Mouse (Mus musculus): ENCODE data around the gene Smc6.

Gene Smc6

DNA sequence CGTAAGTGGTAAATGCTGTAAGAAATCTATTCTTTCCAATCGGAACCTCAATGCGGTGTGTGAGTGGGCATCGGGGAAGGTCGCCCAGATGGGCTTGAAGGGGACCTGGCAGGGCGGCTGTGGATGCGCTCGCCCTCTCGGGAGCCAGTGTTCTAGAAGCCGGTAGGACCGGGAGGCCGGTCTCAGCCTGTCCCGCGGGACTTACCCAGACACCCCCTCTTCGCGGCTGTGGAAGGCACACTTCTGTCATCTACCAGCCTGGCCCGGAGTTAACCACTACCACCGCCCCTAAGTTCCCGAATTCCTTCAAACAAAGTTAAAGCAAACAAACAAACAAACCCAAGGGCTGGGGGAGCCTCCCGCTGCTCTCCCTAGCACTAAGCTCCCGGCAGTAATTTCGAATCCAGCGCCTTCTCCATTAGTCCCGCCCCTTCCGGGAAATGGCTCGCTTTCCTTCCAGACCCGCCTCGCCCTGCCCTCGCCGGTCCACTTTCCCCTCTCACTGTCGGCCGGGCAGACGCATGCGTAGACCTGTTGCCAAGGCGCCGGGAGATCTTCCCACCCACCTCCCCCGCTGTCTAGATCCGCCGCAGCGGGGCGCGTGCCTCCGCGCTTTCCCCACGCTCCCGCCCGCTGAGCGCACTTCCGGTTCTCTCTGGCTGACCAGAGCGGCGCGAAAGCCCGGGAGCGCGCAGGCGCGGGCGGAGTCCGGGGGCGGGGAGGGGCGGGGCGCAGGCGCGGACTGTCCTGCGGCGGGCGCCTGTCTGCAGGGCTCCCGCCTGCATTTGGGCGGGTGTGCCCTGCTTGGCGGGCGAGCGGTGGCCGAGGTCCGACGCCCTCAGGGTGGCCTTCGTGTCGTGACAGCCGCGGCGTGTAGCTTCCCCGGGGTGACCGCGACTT, at the start of gene Smc6, which contains the start of gene Gen1:
Gene Smc6 (plus strand): TSS at position 505 of the 900 bp plus-strand sequence.
Gene Gen1 (minus strand): TSS at position 420 of the 900 bp plus-strand sequence.
- in situ Hi-C loops (cut with MboI; ENCODE audit: unreplicated experiment in 2 of 2) = loop anchor here in 1 of 2 experiments (10.0 kb wide), 1 partner anchor 51 kb away; no protein-coding TSS in a partner anchor

- in situ Hi-C loops (cut with MboI; ENCODE audit: unreplicated experiment in 2 of 2) = loop anchor here (10.0 to 25.0 kb wide), 4 partner anchors 48 to 1721 kb away; partner anchors contain the start of genes Mycn (in 2 of the 2), Gen1 (in 1 of the 2) and Smc6 (in 1 of the 2)
Measured at GRCm38 (mm10) chr12:11216454-11216853, 49.2 kb upstream of the Smc6 start.

- in situ Hi-C loops (cut with MboI; ENCODE audit: unreplicated experiment in 2 of 2) = loop anchor here (10.0 to 25.0 kb wide), 4 partner anchors 47 to 1720 kb away; partner anchors contain the start of genes Mycn (in 2 of the 2), Gen1 (in 1 of the 2) and Smc6 (in 1 of the 2)
Measured at GRCm38 (mm10) chr12:11217726-11218250, 47.9 kb upstream of the Smc6 start.

- in situ Hi-C loops (cut with MboI; ENCODE audit: unreplicated experiment in 2 of 2) = loop anchor here (5.0 to 25.0 kb wide), 3 partner anchors 41 to 1716 kb away; partner anchors contain the start of gene Mycn (in 2 of the 2)
Measured at GRCm38 (mm10) chr12:11221524-11222330, 44.0 kb upstream of the Smc6 start.

GRCm38 (mm10) chr12:11222566-11222965, 43.1 kb upstream of the Smc6 start:
- in situ Hi-C loops (cut with MboI; ENCODE audit: unreplicated experiment in 2 of 2) = loop anchor here (5.0 to 25.0 kb wide), 3 partner anchors 40 to 1715 kb away; partner anchors contain the start of gene Mycn (in 2 of the 2)

DNA sequence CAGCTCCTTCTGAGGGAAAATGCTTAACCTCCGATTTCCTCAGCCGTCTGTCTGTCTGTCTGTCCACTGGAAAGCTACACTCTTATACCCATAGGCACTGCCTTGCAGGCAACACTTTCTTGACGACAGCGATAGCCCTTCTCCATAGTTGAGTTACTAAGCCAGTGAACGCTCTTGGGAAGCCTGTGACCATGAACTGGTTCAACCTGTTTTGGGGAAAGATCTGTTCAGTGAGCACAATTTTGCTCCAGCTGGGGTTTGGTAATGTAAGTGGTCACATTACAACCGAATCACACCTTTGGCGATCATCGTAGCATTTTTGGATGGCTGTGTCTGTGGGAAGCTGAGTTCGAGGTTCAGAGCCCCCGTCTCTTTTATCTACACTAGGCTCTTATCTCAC, 42.6 kb upstream of the Smc6 start:
- in situ Hi-C loops (cut with MboI; ENCODE audit: unreplicated experiment in 2 of 2) = loop anchor here (5.0 to 25.0 kb wide), 3 partner anchors 39 to 1714 kb away; partner anchors contain the start of gene Mycn (in 2 of the 2)

DNA sequence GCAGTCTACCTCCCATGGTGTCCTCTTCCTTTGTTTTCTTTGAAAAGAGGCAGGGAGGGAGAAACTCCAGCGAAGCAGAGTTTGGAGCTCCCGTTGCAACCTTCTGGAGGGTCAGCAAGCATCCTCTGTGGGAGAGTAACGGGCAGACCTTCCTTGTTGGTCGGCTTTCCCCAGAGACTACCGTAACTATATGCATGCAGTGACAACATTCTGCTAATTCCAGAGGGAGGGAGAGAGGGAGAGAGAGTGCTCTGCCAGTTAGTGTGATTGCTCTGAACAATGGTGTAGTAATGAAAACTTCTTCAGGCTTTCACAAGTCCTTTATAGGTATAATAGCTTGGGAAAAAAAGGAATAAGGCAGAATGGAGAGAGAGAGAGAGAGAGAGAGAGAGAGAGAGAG, 41.0 kb upstream of the Smc6 start:
- in situ Hi-C loops (cut with MboI; ENCODE audit: unreplicated experiment in 2 of 2) = loop anchor here (5.0 to 25.0 kb wide), 3 partner anchors 38 to 1713 kb away; partner anchors contain the start of gene Mycn (in 2 of the 2)

GRCm38 (mm10) chr12:11226123-11226522, 39.6 kb upstream of the Smc6 start:
- in situ Hi-C loops (cut with MboI; ENCODE audit: unreplicated experiment in 2 of 2) = no loop called here

- in situ Hi-C loops (cut with MboI; ENCODE audit: unreplicated experiment in 2 of 2) = no loop called here
Measured at GRCm38 (mm10) chr12:11226529-11227268, 39.0 kb upstream of the Smc6 start.

- in situ Hi-C loops (cut with MboI; ENCODE audit: unreplicated experiment in 2 of 2) = no loop called here
Measured at GRCm38 (mm10) chr12:11230267-11230666, 35.4 kb upstream of the Smc6 start.

DNA sequence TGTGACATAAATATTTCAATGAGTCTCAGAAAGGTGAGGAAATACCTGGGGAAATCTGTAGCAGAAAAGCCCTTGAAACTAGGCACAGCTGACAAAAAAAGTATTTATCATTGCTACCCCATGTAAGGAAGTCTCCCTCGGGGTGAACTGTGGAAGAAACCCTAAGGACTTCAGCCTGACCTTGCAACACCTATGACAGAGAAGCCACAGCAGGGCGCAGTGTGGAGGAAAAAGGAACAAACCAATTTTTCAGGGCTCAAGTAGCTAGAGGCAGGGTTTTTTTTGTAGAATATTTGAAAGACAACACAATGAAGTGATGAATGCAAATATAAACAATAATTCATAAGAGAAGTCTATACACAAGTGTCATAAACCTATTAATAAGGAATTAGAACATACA, 29.7 kb upstream of the Smc6 start:
- in situ Hi-C loops (cut with MboI; ENCODE audit: unreplicated experiment in 2 of 2) = no loop called here

DNA sequence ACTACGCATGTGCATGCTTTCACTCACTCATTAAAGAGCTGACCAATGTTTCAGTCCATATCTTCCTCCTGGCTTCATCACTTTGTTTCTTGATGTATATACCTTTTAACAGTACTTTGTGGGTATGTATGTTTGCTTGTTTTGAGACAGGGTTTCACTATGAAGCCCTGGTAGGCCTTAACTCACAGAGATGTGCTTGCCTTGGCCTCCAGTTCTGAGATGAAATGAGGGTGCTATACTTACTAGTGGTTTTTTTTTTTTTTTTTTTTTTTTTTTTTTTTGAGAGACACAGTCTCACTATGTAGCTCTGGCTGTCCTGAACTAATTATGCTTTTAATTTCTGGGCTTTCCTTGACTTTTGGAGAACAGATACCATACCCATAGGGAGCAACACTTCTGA, 18.2 kb upstream of the Smc6 start:
- in situ Hi-C loops (cut with MboI; ENCODE audit: unreplicated experiment in 2 of 2) = no loop called here

DNA sequence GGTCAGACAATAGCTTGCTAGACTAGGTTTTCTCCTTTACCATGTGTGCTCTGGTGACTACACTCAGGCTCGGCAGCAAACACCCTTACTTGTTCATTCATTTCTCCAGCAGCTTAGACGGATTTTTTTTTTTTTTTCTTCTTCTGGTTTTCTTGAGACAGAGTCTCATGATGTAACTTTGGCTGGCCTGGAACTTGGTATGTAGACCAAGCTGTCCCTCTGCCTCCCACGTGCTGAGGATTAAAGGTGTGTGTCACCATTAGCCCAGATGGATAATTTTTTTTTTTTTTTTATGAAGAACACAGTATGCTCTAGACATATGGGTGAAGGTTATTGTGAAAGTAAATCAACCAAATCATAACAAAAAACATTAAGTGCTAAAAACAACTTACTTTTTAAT, 15.4 kb upstream of the Smc6 start:
- in situ Hi-C loops (cut with MboI; ENCODE audit: unreplicated experiment in 2 of 2) = no loop called here

GRCm38 (mm10) chr12:11264895-11265294, 791 bp upstream of the Smc6 start:
- in situ Hi-C loops (cut with MboI; ENCODE audit: unreplicated experiment in 2 of 2) = loop anchor here (5.0 to 10.0 kb wide), 2 partner anchors 43 to 50 kb away; no protein-coding TSS in a partner anchor

DNA sequence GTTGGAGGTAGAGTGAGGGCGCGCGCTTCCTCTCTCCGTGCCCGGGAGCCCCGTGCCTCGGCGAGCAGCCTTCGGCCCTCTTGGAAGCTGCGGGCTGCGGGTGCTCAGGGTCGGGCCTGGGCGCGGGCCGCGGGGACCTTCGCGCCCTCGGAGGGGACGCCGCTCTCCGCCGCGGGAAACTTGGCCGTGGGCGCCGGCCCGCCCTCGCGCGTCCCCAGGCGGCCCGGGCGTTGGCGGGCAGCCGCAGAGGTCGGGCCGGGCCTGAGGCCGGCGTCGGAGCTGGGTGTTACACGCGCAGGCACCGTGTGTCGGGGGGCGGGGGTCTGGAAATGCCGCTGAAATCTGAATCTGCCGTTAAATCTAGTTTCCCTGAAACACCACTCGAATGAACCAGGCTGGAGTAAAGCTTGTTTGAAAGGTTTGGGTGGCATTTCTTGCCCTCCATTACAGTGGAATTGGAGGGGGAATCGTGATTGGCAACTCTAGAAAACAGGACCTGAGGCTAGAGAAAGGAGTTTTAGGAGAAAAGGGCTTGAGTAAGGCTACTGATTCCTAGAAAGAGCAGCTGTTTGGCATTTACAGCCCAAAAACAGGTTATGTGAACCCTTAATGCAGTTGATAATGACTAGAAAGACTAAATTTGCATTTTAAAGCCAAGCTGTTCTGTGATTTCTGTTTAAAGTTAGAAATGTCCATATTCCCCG, 748 bp downstream of the Smc6 start:
- in situ Hi-C loops (cut with MboI; ENCODE audit: unreplicated experiment in 2 of 2) = loop anchor here in 1 of 2 experiments (10.0 kb wide), 1 partner anchor 52 kb away; no protein-coding TSS in a partner anchor

GRCm38 (mm10) chr12:11267030-11267429, 1.3 kb downstream of the Smc6 start:
- in situ Hi-C loops (cut with MboI; ENCODE audit: unreplicated experiment in 2 of 2) = loop anchor here in 1 of 2 experiments (10.0 kb wide), 1 partner anchor 52 kb away; no protein-coding TSS in a partner anchor

- in situ Hi-C loops (cut with MboI; ENCODE audit: unreplicated experiment in 2 of 2) = no loop called here
Measured at GRCm38 (mm10) chr12:11272568-11272967, 6.9 kb downstream of the Smc6 start.

- in situ Hi-C loops (cut with MboI; ENCODE audit: unreplicated experiment in 2 of 2) = no loop called here
Measured at GRCm38 (mm10) chr12:11273185-11273584, 7.5 kb downstream of the Smc6 start.

DNA sequence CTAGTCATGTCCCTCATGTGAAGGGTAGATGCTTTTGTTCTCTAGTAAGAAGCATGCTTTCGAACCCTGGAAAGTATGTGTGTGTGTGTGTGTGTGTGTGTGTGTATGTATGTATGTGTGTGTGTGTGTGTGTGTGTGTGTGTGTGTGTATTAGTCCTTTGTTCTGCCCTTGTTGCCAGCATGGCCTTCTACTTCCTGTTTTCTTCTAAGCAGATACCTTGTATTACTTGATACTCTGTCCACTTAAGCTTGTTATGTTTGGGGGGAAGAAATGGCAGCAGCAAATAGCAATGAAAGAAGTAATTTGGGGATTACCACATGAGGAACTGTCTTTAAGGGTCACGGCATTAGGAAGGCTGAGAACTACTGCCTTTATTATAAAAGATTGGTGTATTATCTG, 10.9 kb downstream of the Smc6 start:
- in situ Hi-C loops (cut with MboI; ENCODE audit: unreplicated experiment in 2 of 2) = loop anchor here in 1 of 2 experiments (25.0 kb wide), 1 partner anchor 1286 kb away; no protein-coding TSS in a partner anchor

All from v-Abl transformed pro-B cells (cell line).